Mouse (Mus musculus) liver, embryonic 18 days (tissue): Measurements from ENCODE around the gene Tex101. TPM values are rescaled to one million over a fixed set of nuclear protein-coding genes. Genes with fewer than 3 reads are reported as not detected.

Source experiments
- polyA plus RNA-seq: library from polyadenylated mRNA; depleted of rRNA; stranded (reverse); fragments of >200 nt; gene quantifications from 2 replicates; pipeline ENCODE4 v1.2.3, GENCODE M21; 2012; rRNA removed

Tex101 gene
- polyA plus RNA-seq, result not detected in 2 replicates

GRCm38 (mm10) chr7:24676575-24676974 is at the start of gene Tex101:
Tex101 (minus strand) TSS chr7:24676675.

GRCm38 (mm10) chr7:24708832-24709292 is 32.4 kb upstream of the Tex101 start, which contains the start of gene BC049730:
BC049730 (plus strand) TSS chr7:24709242.

GRCm38 (mm10) chr7:24636264-24636663 is 40.2 kb downstream of the Tex101 start, which contains the start of gene Lypd3:
Lypd3 (plus strand) TSS chr7:24636550.

Other genes with a start within 250 kb of the Tex101 start
- gene Irgc1, start 224.4 kb downstream of the Tex101 start, polyA plus RNA-seq, result 0.03 and 0.04 TPM in 2 replicates
- 11.9 and 15.2 TPM in 2 replicates for gene Plaur, start 214.2 kb downstream of the Tex101 start, polyA plus RNA-seq
- gene Cadm4, start 194.7 kb downstream of the Tex101 start, polyA plus RNA-seq, result 0.46 and 0.55 TPM in 2 replicates
- 2.6 and 3.1 TPM in 2 replicates for gene Zfp428, start 169.7 kb downstream of the Tex101 start, polyA plus RNA-seq
- not detected in 2 replicates for gene AC161166.1, start 164.2 kb downstream of the Tex101 start, polyA plus RNA-seq
- gene Irgq, start 146.0 kb downstream of the Tex101 start, polyA plus RNA-seq, result 2.9 and 3.0 TPM in 2 replicates
- gene Pinlyp, start 130.6 kb downstream of the Tex101 start, polyA plus RNA-seq, result 0.06 and 0.13 TPM in 2 replicates
- 18.1 and 22.4 TPM in 2 replicates for gene Xrcc1, start 130.4 kb downstream of the Tex101 start, polyA plus RNA-seq
- gene Ethe1, start 89.1 kb downstream of the Tex101 start, polyA plus RNA-seq, result 19.2 and 23.2 TPM in 2 replicates
- gene Zfp575, start 89.0 kb downstream of the Tex101 start, polyA plus RNA-seq, result 0.02 and 0.05 TPM in 2 replicates
- gene Phldb3, start 65.9 kb downstream of the Tex101 start, polyA plus RNA-seq, result 1.6 and 1.8 TPM in 2 replicates
- gene Lypd3, start 40.1 kb downstream of the Tex101 start, polyA plus RNA-seq, result 0.01 and 0.02 TPM in 2 replicates
- not detected in 2 replicates for gene BC049730, start 32.6 kb upstream of the Tex101 start, polyA plus RNA-seq
- not detected in 2 replicates for gene Gm4763, start 50.2 kb upstream of the Tex101 start, polyA plus RNA-seq
- 20.4 and 31.4 TPM in 2 replicates for gene Cd177, start 83.6 kb upstream of the Tex101 start, polyA plus RNA-seq
- gene Ceacam10, start 100.5 kb upstream of the Tex101 start, polyA plus RNA-seq, result 7.0 and 7.4 TPM in 2 replicates
- gene Gm9844, start 185.5 kb upstream of the Tex101 start, polyA plus RNA-seq, result 3.8 and 4.1 TPM in 2 replicates
- not detected in 2 replicates for gene Lypd4, start 193.3 kb upstream of the Tex101 start, polyA plus RNA-seq
- not detected in 2 replicates for gene Dmrtc2, start 193.4 kb upstream of the Tex101 start, polyA plus RNA-seq
- 500 and 552 TPM in 2 replicates for gene Rps19, start 207.7 kb upstream of the Tex101 start, polyA plus RNA-seq
- 15.1 and 20.2 TPM in 2 replicates for gene Cd79a, start 220.7 kb upstream of the Tex101 start, polyA plus RNA-seq
- 42.5 and 57.9 TPM in 2 replicates for gene Arhgef1, start 226.2 kb upstream of the Tex101 start, polyA plus RNA-seq